Mouse (Mus musculus) small intestine, adult 2 months (tissue): Measurements from ENCODE around the gene Srek1ip1. TPM values are rescaled to one million over a fixed set of nuclear protein-coding genes. Genes with fewer than 3 reads are reported as not detected.

Experiments used
- H3K27ac ChIP-seq: fragments of 200-500 bp; 2 replicates; pipeline ENCODE4 v1.5.1; 2012; ENCODE audit warnings: low read depth, low read length, control low read depth, inconsistent platforms; ENCODE audit not compliant: insufficient read depth
- H3K27me3 ChIP-seq: fragments of 200-500 bp; 2 replicates; pipeline ENCODE4 v1.6.1; 2012; ENCODE audit warnings: mild to moderate bottlenecking, moderate library complexity, low read length, inconsistent platforms; ENCODE audit not compliant: control insufficient read depth, insufficient read depth
- H3K36me3 ChIP-seq: fragments of 200-500 bp; 2 replicates; pipeline ENCODE4 v1.6.1; 2012; ENCODE audit warnings: mild to moderate bottlenecking, low read length, control low read depth, inconsistent platforms; ENCODE audit not compliant: control insufficient read depth, insufficient read depth
- H3K4me1 ChIP-seq: fragments of 200-500 bp; 2 replicates; pipeline ENCODE4 v1.6.1; 2012; ENCODE audit warnings: low read length, inconsistent platforms, mixed read lengths; ENCODE audit not compliant: control insufficient read depth, insufficient read depth, insufficient read length
- H3K4me3 ChIP-seq: fragments of 200-500 bp; 2 replicates; pipeline ENCODE4 v1.5.1; 2012; ENCODE audit warnings: low read depth, mild to moderate bottlenecking, control low read depth, inconsistent platforms, low read length, moderate library complexity
- CTCF ChIP-seq: fragments of 200-500 bp; IDR thresholded peaks from 2 replicates; pipeline ENCODE4 v1.5.1; 2012; ENCODE audit warnings: low read depth, mild to moderate bottlenecking, control low read depth, inconsistent platforms, low read length, moderate library complexity, mixed read lengths; ENCODE audit not compliant: insufficient replicate concordance, insufficient read length; ENCODE audit errors: extremely low read depth
- POLR2A ChIP-seq: fragments of 200-500 bp; IDR thresholded peaks from 2 replicates; pipeline ENCODE4 v1.6.1; 2012; ENCODE audit warnings: low read depth, mild to moderate bottlenecking, control low read depth, inconsistent platforms, low read length, moderate library complexity
- WGBS: fragments of 180-500 bp; shearing (Covaris S2); methylation state at CpG from one replicate; pipeline ENCODE4 v1.1.7; 2018; 5-methylcytosine and 5-hydroxymethylcytosine counted together
- polyA plus RNA-seq: library from polyadenylated mRNA; depleted of rRNA; stranded (reverse); fragments of >200 nt; gene quantifications from 2 replicates; pipeline ENCODE4 v1.2.3, GENCODE M21; 2012; rRNA removed

Srek1ip1 gene
- 3.0 and 4.0 TPM in 2 replicates for polyA plus RNA-seq

DNA sequence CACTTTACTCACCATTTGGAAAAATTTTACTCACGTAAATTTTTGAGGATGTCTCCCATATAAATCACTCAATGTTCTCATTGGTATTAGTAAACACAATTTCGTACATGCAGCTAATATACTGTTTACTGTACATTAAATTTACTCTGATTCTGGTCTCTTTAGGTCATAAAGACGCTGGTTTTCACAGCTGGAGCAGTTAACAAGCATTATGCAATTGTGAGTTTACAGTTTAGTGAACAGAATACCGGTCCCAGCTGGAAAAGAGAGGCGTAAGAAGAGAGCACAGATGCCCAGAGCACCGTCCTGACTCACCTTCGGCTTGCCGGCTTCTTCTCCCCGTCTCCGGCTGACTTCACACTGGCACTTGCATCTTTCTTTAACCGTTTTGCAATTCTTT lies at the start of gene Srek1ip1:
Gene Srek1ip1 (plus strand): TSS at position 301 of the 400 bp plus-strand sequence.
- TF ChIP-seq POLR2A (no peak), CTCF (no peak)
- no peaks in the 10 kb centered on the region for H3K4me1 ChIP-seq
- peaks cover 17% of the 10 kb centered on the region for H3K36me3 ChIP-seq
- 90% methylated on average over 11 of the region's 11 CpGs for WGBS
- no peaks in the 10 kb centered on the region for H3K27me3 ChIP-seq
- no peak within 1 kb of the TSS for H3K4me3 ChIP-seq
- no peak within 1 kb of the TSS for H3K27ac ChIP-seq

DNA sequence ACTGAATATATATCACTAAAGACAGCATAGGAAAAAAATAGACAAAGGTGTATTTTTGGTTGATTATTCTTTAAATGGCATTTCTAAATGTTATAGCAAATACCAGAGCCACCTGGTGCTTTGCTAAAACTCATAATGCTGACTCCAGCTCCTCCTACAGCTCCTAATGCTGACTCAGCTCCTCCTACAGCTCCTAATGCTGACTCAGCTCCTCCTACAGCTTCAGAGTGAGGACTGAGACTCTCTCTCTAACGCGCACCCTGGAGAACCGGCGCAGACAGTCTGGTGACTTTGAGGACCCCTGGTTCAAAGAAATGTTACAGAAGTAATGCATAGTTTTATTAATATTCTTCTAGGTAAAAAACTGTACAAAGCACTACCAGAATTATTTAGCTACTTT lies 49.4 kb upstream of the Srek1ip1 start:
- TF ChIP-seq POLR2A (no peak), CTCF (no peak)
- WGBS = 97% methylated on average over 4 of the region's 4 CpGs
- H3K27ac ChIP-seq = no peak overlapping the region
- no peaks in the 10 kb centered on the region for H3K27me3 ChIP-seq
- no peaks in the 10 kb centered on the region; the same call in 1 of the 2 replicates for H3K36me3 ChIP-seq
- H3K4me1 ChIP-seq = no peaks in the 10 kb centered on the region
- H3K4me3 ChIP-seq = no peak overlapping the region

DNA sequence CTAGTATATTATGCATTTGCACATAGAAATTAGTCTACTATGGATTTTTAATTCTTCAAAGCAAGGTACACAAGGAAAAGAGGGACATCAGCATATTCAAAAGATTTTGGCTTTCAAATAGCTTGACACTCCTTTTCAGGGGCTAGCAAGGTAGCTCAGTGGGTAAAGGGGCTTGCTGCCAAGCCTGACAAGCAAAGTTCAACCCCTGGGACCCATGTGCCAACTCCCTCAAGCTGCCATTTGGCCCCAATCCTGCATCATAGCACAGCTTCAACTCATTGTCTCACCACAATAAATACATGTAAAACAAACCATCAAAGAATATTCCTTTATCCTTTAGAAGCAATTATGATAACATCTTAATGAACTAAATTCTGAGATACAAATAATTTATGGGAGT lies 45.3 kb upstream of the Srek1ip1 start:
- no peak overlapping the region for H3K4me3 ChIP-seq
- no peaks in the 10 kb centered on the region for H3K36me3 ChIP-seq
- no peaks in the 10 kb centered on the region for H3K4me1 ChIP-seq
- TF ChIP-seq CTCF = no peak
- no peak for TF ChIP-seq POLR2A
- no peaks in the 10 kb centered on the region for H3K27me3 ChIP-seq
- no peak overlapping the region for H3K27ac ChIP-seq

DNA sequence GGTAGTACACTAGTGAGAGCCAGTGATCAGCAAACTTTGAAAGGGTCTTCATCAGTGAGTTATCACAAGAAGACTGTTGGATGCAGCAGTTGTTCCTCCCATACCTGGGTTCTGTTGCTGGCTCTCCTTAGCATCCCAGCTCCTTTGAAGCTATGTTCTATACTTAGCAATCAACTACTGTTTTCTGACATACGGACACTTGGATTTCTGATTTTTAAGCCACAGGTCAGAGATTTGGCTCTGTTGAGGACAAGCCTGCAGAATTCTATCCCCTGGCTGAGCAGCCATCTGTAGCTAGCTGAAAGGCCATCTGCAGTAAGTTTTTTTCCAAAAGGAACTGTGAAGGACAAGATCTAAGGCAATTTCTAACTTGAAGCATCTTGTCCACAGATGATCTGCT lies 32.9 kb upstream of the Srek1ip1 start:
- Histone ChIP-seq H3K27me3 (no peaks in the 10 kb centered on the region), H3K27ac (no peak overlapping the region), H3K4me3 (no peak overlapping the region), H3K4me1 (no peaks in the 10 kb centered on the region), H3K36me3 (no peaks in the 10 kb centered on the region)
- TF ChIP-seq CTCF = no peak
- TF ChIP-seq POLR2A = no peak
- 92% methylated on average over 1 of the region's 1 CpGs for WGBS

GRCm38 (mm10) chr13:104762401-104762800 lies 29.9 kb upstream of the Srek1ip1 start:
- Histone ChIP-seq H3K4me3 (no peak overlapping the region), H3K27ac (no peak overlapping the region), H3K27me3 (no peaks in the 10 kb centered on the region), H3K36me3 (no peaks in the 10 kb centered on the region), H3K4me1 (no peaks in the 10 kb centered on the region)
- WGBS = 90% methylated on average over 4 of the region's 4 CpGs
- TF ChIP-seq POLR2A (no peak), CTCF (no peak)

- 35% methylated on average over 3 of the region's 3 CpGs for WGBS
- H3K4me1 ChIP-seq = no peaks in the 10 kb centered on the region
- no peaks in the 10 kb centered on the region for H3K27me3 ChIP-seq
- TF ChIP-seq POLR2A (no peak), CTCF (no peak)
- no peaks in the 10 kb centered on the region for H3K36me3 ChIP-seq
- no peak overlapping the region for H3K27ac ChIP-seq
- no peak overlapping the region for H3K4me3 ChIP-seq
These were observed 29.1 kb upstream of the Srek1ip1 start for GRCm38 (mm10) chr13:104763193-104763592.

DNA sequence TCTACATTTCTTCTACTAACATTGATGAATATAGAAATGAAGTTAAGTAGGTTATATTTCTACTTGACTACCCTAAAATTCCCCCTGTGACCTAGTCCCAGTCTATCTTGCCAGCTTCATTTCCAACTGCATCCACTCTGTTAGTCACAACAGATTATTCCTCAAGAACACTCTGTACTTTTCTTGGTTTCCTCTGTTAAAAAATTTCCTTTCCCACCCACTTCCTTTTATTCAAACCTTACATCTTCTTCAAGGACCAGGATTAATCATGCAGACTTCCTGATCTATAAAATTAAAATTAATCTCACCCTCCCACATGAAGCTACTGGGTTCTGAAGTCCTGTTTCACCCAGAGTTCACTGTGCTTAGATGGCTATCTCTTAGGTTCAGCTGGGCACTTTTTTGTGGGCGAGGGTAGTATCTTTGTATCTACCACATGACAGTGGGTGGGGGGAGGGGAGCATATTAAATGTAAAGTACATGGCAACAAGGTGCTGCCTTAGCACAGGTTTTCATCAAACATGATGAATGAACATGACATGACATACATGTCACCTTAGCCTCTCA lies 13.1 kb upstream of the Srek1ip1 start:
- no peak overlapping the region for H3K4me3 ChIP-seq
- H3K27me3 ChIP-seq = no peaks in the 10 kb centered on the region
- peaks cover 2% of the 10 kb centered on the region for H3K36me3 ChIP-seq
- no peaks in the 10 kb centered on the region for H3K4me1 ChIP-seq
- WGBS = 57% methylated on average over 1 of the region's 1 CpGs
- TF ChIP-seq POLR2A = no peak
- TF ChIP-seq CTCF = no peak
- H3K27ac ChIP-seq = no peak overlapping the region
